Mouse (Mus musculus) testis, postnatal 10 days (tissue): ENCODE measurements around the gene Olfr765.
"Not testable (repeated sequence)": the region's sequence is repeated elsewhere in the genome, so short reads cannot be mapped to it uniquely, and the experiment has no call there.

ENCODE experiments used
- DNase-seq: peaks from one replicate; pipeline ENCODE4 v3.0.0; 2021; ENCODE audit warnings: low spot score

The Olfr765 gene

DNA sequence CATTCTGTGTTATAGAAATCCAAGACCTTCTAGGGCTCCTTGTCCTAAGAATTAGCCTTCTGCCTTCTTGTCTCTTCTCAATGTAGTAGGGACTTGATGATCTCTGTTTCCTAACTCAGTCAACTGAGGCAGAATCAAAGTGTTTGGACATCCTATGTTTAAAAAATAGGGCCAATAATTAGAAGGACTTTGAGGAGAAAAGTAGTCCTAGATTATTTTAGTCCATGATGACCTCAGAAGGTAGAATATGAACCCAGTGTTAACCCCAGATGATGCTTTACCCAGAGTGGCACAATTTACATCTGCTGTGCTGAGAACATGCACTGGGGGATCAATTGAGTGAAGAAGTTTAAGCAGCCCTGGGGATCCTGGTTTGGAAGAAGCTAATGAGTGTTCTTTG is at the start of gene Olfr765:
Gene Olfr765 (minus strand): TSS at position 101 of the 400 bp plus-strand sequence.
- not testable (repeated sequence) for DNase-seq

GRCm38 (mm10) chr10:129099275-129099674 is 49.5 kb upstream of the Olfr765 start, which contains the start of gene Olfr768:
TSS of gene Olfr768 (minus strand) at chr10:129099375.
- DNase-seq = no peak

- not testable (repeated sequence) for DNase-seq
Measured at GRCm38 (mm10) chr10:129082810-129083209, 33.0 kb upstream of the Olfr765 start, which contains the start of gene Olfr767. TSS of gene Olfr767 (minus strand) at chr10:129082910.

- DNase-seq = no peak
Measured at GRCm38 (mm10) chr10:129068877-129069276, 19.1 kb upstream of the Olfr765 start, which contains the start of gene Olfr766-ps1. TSS of gene Olfr766-ps1 (minus strand) at chr10:129068977.

DNA sequence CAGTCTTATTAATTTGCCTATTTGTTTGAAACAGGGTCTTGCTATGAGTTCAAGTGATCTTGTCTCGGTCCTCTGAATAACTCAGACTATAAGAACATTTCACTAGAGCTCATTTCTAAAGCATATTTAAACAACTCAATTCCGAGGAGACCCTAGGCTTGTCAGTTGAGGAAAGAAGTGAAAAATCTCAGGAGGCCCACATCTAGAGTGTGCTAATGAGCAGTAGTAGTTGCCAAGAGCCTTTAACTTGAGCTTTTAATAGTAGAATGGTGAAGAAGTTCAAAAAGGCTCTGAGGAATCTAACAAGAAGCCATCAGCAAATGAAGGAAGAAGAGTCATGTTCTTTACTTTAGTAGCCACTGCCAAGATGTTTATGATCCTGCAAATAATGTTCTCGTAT is 10.0 kb downstream of the Olfr765 start, which contains the start of gene Olfr764-ps1:
Gene Olfr764-ps1 (minus strand): TSS at position 101 of the 400 bp plus-strand sequence.
- no peak for DNase-seq

DNA sequence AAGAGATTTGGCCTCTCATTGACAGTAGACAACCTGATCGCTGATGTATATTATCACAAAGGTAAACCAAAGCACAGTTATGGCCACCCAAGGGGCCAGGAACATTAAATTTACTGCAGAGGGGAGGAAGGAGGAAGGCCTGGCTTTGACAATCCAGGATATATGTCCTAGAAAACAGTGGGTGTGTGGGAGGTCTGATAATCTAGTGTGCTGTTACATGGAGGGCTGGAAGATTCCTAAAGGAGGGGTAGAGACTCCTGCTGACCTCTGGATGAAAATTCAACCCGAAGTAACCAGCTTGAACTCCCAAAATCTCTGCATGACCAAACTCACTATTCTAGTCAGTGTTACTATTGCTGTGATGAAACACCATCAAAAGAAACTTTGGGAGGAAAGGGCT is 21.5 kb downstream of the Olfr765 start:
- DNase-seq = no peak

GRCm38 (mm10) chr10:129026018-129026662 is 23.7 kb downstream of the Olfr765 start:
- DNase-seq = peak; percentile 66

- DNase-seq = no peak
Measured at GRCm38 (mm10) chr10:129023319-129023718, 26.5 kb downstream of the Olfr765 start.

DNA sequence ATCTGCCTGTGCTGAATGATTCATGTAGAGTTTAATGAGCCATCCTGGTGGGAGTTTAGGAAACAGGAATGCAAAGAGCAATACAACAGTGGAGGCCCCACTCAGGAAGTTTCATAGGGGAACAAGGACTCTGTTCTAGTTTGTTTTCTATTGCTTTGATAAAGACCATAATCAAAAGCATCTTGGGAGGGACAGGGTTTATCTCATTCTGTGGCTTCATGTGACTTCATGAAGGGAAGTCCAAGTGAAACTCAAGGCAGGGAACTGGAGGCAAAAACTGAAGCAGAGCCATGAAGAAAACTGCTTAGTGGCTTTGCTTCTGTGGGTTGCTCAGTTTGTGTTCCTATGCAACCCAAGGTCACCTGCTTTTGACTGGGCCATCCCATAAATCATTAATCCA is 35.3 kb downstream of the Olfr765 start:
- no peak for DNase-seq

GRCm38 (mm10) chr10:129011511-129011910 is 38.3 kb downstream of the Olfr765 start:
- DNase-seq = not testable (repeated sequence)

- no peak for DNase-seq
Measured at GRCm38 (mm10) chr10:129010288-129010841, 39.4 kb downstream of the Olfr765 start, which contains the start of gene Olfr763. TSS of gene Olfr763 (plus strand) at chr10:129010791.

DNA sequence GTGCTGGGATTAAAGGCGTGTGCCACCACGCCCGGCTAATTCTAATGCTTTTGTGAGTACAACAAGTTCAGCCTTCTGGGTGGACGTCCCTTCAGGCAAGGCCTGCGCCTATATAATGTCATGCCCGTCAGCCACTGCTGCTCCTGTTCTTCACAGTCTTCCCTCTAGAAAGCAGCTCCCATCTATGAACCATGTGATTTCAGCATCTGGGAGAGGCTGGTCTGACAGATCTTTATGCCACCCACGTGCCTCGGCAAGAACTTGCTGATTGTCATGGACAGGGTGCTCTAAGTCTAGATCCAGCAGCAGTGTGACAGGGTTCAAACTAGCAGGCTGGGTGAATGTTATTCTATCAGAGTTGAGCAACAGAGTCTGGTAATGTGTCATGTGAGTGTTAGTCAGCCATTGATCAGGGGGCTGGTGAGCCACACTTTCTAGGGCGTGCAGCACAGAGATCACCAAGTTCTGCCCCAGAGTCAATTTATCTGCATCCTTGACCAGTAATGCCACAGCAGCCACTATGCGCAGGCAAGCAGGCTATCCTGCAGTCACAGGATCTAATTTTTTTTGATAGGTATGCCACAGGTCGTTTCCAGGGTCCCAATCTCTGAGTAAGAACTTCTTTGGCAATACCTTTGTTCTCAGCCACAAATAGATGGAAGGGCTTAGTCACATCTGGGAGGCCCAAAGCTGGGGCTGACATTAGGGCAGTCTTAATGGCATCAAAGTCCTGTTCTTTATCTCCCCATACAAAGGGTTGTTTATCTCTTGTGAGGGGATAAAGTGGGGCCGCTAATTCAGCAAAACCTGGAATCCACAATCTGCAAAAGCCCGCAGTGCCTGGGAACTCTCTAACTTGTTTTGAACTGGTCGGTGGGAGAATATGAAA is 45.5 kb downstream of the Olfr765 start:
- DNase-seq = no peak

DNA sequence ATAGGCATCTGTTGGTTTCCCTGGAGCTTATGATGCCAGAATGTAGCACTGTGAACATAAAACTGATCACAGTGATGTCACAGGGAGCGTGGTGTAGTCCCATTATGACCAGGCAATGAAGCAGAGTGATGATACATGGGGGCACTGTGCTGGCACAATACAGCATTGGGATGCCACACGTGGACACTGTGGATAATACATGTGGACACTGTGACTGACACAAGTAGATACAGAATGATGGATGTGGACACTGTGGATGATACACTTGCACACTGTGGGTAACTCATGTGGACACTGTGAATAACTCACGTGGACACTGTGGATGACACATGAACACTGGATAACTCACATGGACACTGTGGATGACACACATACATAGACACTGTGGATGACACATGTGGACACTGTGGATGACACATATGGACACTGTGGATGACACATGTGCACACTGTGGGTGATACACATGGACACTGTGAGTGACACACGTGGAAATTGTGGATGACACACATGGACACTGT is 53.2 kb downstream of the Olfr765 start:
- no peak for DNase-seq

DNA sequence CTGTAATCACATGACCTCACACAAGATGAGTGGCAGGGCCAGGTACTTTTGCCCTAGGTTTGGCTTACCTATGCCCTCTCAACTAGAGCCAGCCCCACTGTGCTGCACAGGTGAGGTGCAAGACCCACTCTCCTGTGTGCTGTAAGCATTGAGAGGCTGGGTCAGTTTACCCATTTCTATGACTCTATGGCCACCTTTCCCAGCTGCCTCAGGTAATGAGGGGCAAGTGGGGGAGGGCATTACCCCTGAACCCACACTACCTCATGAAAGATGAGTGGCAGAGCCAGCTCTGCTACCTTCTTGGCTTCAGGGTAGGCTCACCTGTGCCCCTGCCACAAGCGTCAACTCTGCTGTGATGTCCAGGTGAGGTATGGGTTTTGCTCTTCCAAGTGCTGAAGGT is 54.0 kb downstream of the Olfr765 start:
- DNase-seq = no peak
